Mouse (Mus musculus): ENCODE results near the gene Clint1. TPM values are rescaled to one million over a fixed set of nuclear protein-coding genes. Genes with fewer than 3 reads are reported as not detected.
A peak's percentile ranks its signal among the peaks of the same experiment; 100 is the strongest.

The Clint1 gene
- polyA plus RNA-seq, 1 experiment from 2014 or later: 42.8 TPM

GRCm38 (mm10) chr11:45820930-45821329 is 30.9 kb upstream of the Clint1 start:
- H3K4me1 ChIP-seq: no peaks in the 10 kb centered on the region
- no peaks in the 10 kb centered on the region for H3K9me3 ChIP-seq
- WGBS: 93% methylated on average over 6 of the region's 6 CpGs
- no peak overlapping the region for H3K4me3 ChIP-seq
- H3K9ac ChIP-seq: no peak overlapping the region
- no peaks in the 10 kb centered on the region for H3K27me3 ChIP-seq (replicated peaks)
- no peak overlapping the region for H3K4me2 ChIP-seq
- no peaks in the 10 kb centered on the region for H3K36me3 ChIP-seq (replicated peaks)
- H3K27ac ChIP-seq: no peak overlapping the region
- no peak for ATAC-seq (replicated peaks)

- H3K4me1 ChIP-seq: no peaks in the 10 kb centered on the region
- no peak overlapping the region for H3K4me2 ChIP-seq
- H3K4me3 ChIP-seq: no peak overlapping the region
- no peaks in the 10 kb centered on the region for H3K27me3 ChIP-seq (replicated peaks)
- H3K9me3 ChIP-seq: no peaks in the 10 kb centered on the region
- no peak overlapping the region for H3K9ac ChIP-seq
- no peak overlapping the region for H3K27ac ChIP-seq
- no peaks in the 10 kb centered on the region for H3K36me3 ChIP-seq (replicated peaks)
- no peak for ATAC-seq (replicated peaks)
These were observed 21.7 kb upstream of the Clint1 start for GRCm38 (mm10) chr11:45830112-45830511.

GRCm38 (mm10) chr11:45830743-45831310 is 21.0 kb upstream of the Clint1 start:
- ATAC-seq (replicated peaks): no peak

GRCm38 (mm10) chr11:45831476-45832143 is 20.2 kb upstream of the Clint1 start:
- H3K27ac ChIP-seq: no peak overlapping the region
- ATAC-seq (replicated peaks): no peak
- WGBS: 93% methylated on average over 15 of the region's 15 CpGs
- no peaks in the 10 kb centered on the region; the same call in 1 of the 2 replicates for H3K4me1 ChIP-seq
- H3K4me3 ChIP-seq: no peak overlapping the region
- no peaks in the 10 kb centered on the region for H3K9me3 ChIP-seq
- no peak overlapping the region for H3K4me2 ChIP-seq
- H3K9ac ChIP-seq: no peak overlapping the region
- no peaks in the 10 kb centered on the region for H3K36me3 ChIP-seq (replicated peaks)
- no peaks in the 10 kb centered on the region for H3K27me3 ChIP-seq (replicated peaks)

More at GRCm38 (mm10) chr11:45830743-45831310, 21.0 kb upstream of the Clint1 start:
- H3K27me3 ChIP-seq (replicated peaks): no peaks in the 10 kb centered on the region
- H3K9me3 ChIP-seq: no peaks in the 10 kb centered on the region
- 63% methylated on average over 9 of the region's 9 CpGs for WGBS
- no peaks in the 10 kb centered on the region for H3K36me3 ChIP-seq (replicated peaks)
- H3K27ac ChIP-seq: no peak overlapping the region
- no peak overlapping the region for H3K4me3 ChIP-seq
- H3K4me1 ChIP-seq: no peaks in the 10 kb centered on the region; the same call in 1 of the 2 replicates
- H3K9ac ChIP-seq: no peak overlapping the region
- H3K4me2 ChIP-seq: no peak overlapping the region

- Histone ChIP-seq H3K4me2 (no peak overlapping the region), H3K4me1 (no peaks in the 10 kb centered on the region; the same call in 1 of the 2 replicates), H3K4me3 (no peak overlapping the region), H3K27ac (no peak overlapping the region), H3K9me3 (no peaks in the 10 kb centered on the region), H3K36me3 (replicated peaks) (no peaks in the 10 kb centered on the region), H3K9ac (no peak overlapping the region), H3K27me3 (replicated peaks) (no peaks in the 10 kb centered on the region)
- WGBS: 8% methylated on average over 4 of the region's 4 CpGs
- ATAC-seq (replicated peaks): 0 out of 2 replicates have a peak, but pooled peaks have one; percentile 50
These were observed 16.1 kb upstream of the Clint1 start for GRCm38 (mm10) chr11:45835625-45836255.

- 86% methylated on average over 5 of the region's 5 CpGs for WGBS
- ATAC-seq (replicated peaks): no peak
These were observed 14.5 kb upstream of the Clint1 start for GRCm38 (mm10) chr11:45837257-45837817.

GRCm38 (mm10) chr11:45838450-45838849 is 13.4 kb upstream of the Clint1 start:
- no peaks in the 10 kb centered on the region for H3K9me3 ChIP-seq
- no peaks in the 10 kb centered on the region for H3K36me3 ChIP-seq (replicated peaks)
- no peaks in the 10 kb centered on the region; the same call in 1 of the 2 replicates for H3K4me1 ChIP-seq
- no peak overlapping the region for H3K27ac ChIP-seq
- 72% methylated on average over 3 of the region's 3 CpGs for WGBS
- no peak overlapping the region for H3K4me3 ChIP-seq
- H3K4me2 ChIP-seq: no peak overlapping the region
- no peak overlapping the region for H3K9ac ChIP-seq
- H3K27me3 ChIP-seq (replicated peaks): no peaks in the 10 kb centered on the region
- ATAC-seq (replicated peaks): no peak

More at GRCm38 (mm10) chr11:45837257-45837817, 14.5 kb upstream of the Clint1 start:
- Histone ChIP-seq H3K4me2 (no peak overlapping the region), H3K4me3 (no peak overlapping the region), H3K36me3 (replicated peaks) (no peaks in the 10 kb centered on the region), H3K9me3 (no peaks in the 10 kb centered on the region), H3K9ac (no peak overlapping the region), H3K27ac (no peak overlapping the region), H3K4me1 (no peaks in the 10 kb centered on the region; the same call in 1 of the 2 replicates), H3K27me3 (replicated peaks) (no peaks in the 10 kb centered on the region)

- no peaks in the 10 kb centered on the region; the same call in 1 of the 2 replicates for H3K4me1 ChIP-seq
- no peaks in the 10 kb centered on the region for H3K9me3 ChIP-seq
- no peak overlapping the region for H3K27ac ChIP-seq
- no peaks in the 10 kb centered on the region for H3K27me3 ChIP-seq (replicated peaks)
- no peak overlapping the region for H3K9ac ChIP-seq
- H3K4me3 ChIP-seq: no peak overlapping the region
- WGBS: 84% methylated on average over 3 of the region's 3 CpGs
- no peaks in the 10 kb centered on the region for H3K36me3 ChIP-seq (replicated peaks)
- H3K4me2 ChIP-seq: no peak overlapping the region
- ATAC-seq (replicated peaks): no peak
These were observed 11.5 kb upstream of the Clint1 start for GRCm38 (mm10) chr11:45840332-45840731.

- H3K9ac ChIP-seq: no peak overlapping the region
- H3K27me3 ChIP-seq (replicated peaks): no peaks in the 10 kb centered on the region
- ATAC-seq (replicated peaks): no peak
- WGBS: 33% methylated on average over 3 of the region's 3 CpGs
- no peak overlapping the region for H3K4me2 ChIP-seq
- no peaks in the 10 kb centered on the region for H3K9me3 ChIP-seq
- H3K36me3 ChIP-seq (replicated peaks): no peaks in the 10 kb centered on the region
- H3K4me1 ChIP-seq: no peaks in the 10 kb centered on the region
- no peak overlapping the region for H3K27ac ChIP-seq
- H3K4me3 ChIP-seq: no peak overlapping the region
These were observed 5.8 kb upstream of the Clint1 start for GRCm38 (mm10) chr11:45846008-45846407.

GRCm38 (mm10) chr11:45847548-45847947 is 4.3 kb upstream of the Clint1 start:
- no peak overlapping the region for H3K4me3 ChIP-seq
- ATAC-seq (replicated peaks): no peak
- WGBS: 86% methylated on average over 7 of the region's 7 CpGs

GRCm38 (mm10) chr11:45848253-45848652 is 3.6 kb upstream of the Clint1 start:
- Histone ChIP-seq H3K9me3 (no peaks in the 10 kb centered on the region), H3K36me3 (replicated peaks) (no peaks in the 10 kb centered on the region), H3K4me1 (peaks cover 11% of the 10 kb centered on the region), H3K27me3 (replicated peaks) (no peaks in the 10 kb centered on the region), H3K9ac (no peak overlapping the region), H3K4me3 (no peak overlapping the region), H3K27ac (no peak overlapping the region), H3K4me2 (no peak overlapping the region)
- WGBS: 90% methylated on average over 12 of the region's 12 CpGs
- ATAC-seq (replicated peaks): no peak

More at GRCm38 (mm10) chr11:45847548-45847947, 4.3 kb upstream of the Clint1 start:
- Histone ChIP-seq H3K9me3 (no peaks in the 10 kb centered on the region), H3K9ac (no peak overlapping the region), H3K27ac (no peak overlapping the region), H3K27me3 (replicated peaks) (no peaks in the 10 kb centered on the region), H3K4me2 (no peak overlapping the region), H3K36me3 (replicated peaks) (no peaks in the 10 kb centered on the region), H3K4me1 (peaks cover 4% of the 10 kb centered on the region)

- no peak for ATAC-seq (replicated peaks)
- H3K9me3 ChIP-seq: no peaks in the 10 kb centered on the region
- no peak overlapping the region for H3K9ac ChIP-seq
- no peak overlapping the region for H3K4me3 ChIP-seq
- H3K4me2 ChIP-seq: no peak overlapping the region
- 85% methylated on average over 4 of the region's 4 CpGs for WGBS
- H3K27me3 ChIP-seq (replicated peaks): no peaks in the 10 kb centered on the region
- H3K36me3 ChIP-seq (replicated peaks): no peaks in the 10 kb centered on the region
- no peak overlapping the region for H3K27ac ChIP-seq
- H3K4me1 ChIP-seq: peaks cover 19% of the 10 kb centered on the region
These were observed 2.6 kb upstream of the Clint1 start for GRCm38 (mm10) chr11:45849203-45849602.
